Mouse (Mus musculus): ENCODE data around the gene Slc22a23.

Gene Slc22a23

GRCm38 (mm10) chr13:34269376-34269991 is 75.5 kb downstream of the Slc22a23 start:
- DNase-seq (ENCODE audit: low read depth, low spot score) = no peak

GRCm38 (mm10) chr13:34266942-34267660 is 77.9 kb downstream of the Slc22a23 start:
- no peak for DNase-seq (ENCODE audit: low read depth, low spot score)

- DNase-seq (ENCODE audit: low read depth, low spot score) = no peak
These were observed 78.9 kb downstream of the Slc22a23 start for GRCm38 (mm10) chr13:34266067-34266466.

GRCm38 (mm10) chr13:34265576-34265975 is 79.4 kb downstream of the Slc22a23 start:
- no peak for DNase-seq (ENCODE audit: low read depth, low spot score)

DNA sequence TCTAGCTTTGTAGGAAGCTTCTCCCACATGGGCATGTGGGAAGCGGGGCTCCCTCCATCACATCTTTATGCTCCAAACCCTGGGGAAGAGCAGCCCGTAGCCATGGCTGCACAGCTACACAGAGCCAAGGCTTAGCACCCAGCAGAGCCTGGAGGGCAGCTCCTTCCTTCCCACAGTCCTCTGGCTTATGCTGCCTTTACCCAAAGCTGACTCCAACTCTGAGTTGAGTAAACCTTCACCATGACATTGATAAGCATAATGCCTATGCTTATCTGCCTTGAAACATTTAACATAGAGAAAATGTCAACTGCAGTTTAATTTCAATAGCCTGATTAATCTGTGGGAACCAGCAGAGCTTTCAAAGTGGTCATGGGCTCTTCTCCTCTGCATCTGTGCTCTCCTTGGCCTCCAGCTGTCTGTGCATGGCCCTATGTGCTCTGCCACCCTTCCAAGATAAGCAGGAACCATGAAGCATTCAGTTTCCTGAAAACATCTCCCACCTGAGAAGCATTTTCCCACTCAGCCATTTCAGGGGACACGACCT is 79.9 kb downstream of the Slc22a23 start:
- no peak for DNase-seq (ENCODE audit: low read depth, low spot score)

DNA sequence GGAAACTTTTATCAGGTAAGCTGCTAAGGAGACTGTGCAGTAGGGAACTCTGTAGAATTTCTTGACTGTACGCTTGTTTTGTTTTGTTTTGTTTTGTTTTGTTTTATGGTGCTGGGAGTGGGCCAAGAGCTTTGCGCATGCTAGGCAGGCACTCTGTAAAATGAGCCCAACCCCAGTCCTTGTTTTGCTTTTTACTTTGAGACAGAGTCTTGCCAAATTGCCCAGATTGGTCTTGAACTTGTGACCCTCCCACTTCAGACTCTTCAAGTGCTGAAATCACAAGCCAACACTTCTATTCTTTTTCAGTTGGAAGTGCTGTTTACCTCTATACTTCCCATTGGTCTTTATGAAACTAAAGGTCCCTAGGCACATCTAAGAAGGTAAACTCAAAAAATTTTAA is 80.5 kb downstream of the Slc22a23 start:
- DNase-seq (ENCODE audit: low read depth, low spot score) = no peak

- DNase-seq (ENCODE audit: low read depth, low spot score) = no peak
These were observed 86.2 kb downstream of the Slc22a23 start for GRCm38 (mm10) chr13:34258765-34259164.

DNA sequence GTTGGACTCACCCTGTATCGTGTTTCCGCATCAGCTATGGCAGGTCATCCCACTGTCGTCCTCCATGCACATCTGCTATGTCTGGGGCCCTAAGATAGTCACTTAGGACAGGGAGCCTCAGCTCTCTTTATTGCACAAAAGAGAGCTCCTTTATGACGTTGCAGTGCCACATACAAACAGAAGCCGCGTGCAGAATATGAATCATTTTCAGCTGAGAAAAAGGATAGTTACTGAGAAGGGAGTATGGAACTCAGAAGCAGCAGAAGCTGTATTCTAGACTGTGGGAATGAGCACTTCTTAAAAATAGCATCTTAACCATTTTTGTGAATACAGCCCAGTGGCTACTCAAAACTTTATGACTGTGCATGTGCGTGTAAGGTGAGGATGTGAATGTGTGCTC is 87.8 kb downstream of the Slc22a23 start:
- DNase-seq (ENCODE audit: low read depth, low spot score) = no peak

- no peak for DNase-seq (ENCODE audit: low read depth, low spot score)
These were observed 88.3 kb downstream of the Slc22a23 start for GRCm38 (mm10) chr13:34256676-34257075.

- DNase-seq (ENCODE audit: low read depth, low spot score) = no peak
These were observed 89.7 kb downstream of the Slc22a23 start for GRCm38 (mm10) chr13:34255297-34255696.

GRCm38 (mm10) chr13:34254691-34255090 is 90.3 kb downstream of the Slc22a23 start:
- no peak for DNase-seq (ENCODE audit: low read depth, low spot score)

GRCm38 (mm10) chr13:34253736-34254135 is 91.2 kb downstream of the Slc22a23 start:
- no peak for DNase-seq (ENCODE audit: low read depth, low spot score)

DNA sequence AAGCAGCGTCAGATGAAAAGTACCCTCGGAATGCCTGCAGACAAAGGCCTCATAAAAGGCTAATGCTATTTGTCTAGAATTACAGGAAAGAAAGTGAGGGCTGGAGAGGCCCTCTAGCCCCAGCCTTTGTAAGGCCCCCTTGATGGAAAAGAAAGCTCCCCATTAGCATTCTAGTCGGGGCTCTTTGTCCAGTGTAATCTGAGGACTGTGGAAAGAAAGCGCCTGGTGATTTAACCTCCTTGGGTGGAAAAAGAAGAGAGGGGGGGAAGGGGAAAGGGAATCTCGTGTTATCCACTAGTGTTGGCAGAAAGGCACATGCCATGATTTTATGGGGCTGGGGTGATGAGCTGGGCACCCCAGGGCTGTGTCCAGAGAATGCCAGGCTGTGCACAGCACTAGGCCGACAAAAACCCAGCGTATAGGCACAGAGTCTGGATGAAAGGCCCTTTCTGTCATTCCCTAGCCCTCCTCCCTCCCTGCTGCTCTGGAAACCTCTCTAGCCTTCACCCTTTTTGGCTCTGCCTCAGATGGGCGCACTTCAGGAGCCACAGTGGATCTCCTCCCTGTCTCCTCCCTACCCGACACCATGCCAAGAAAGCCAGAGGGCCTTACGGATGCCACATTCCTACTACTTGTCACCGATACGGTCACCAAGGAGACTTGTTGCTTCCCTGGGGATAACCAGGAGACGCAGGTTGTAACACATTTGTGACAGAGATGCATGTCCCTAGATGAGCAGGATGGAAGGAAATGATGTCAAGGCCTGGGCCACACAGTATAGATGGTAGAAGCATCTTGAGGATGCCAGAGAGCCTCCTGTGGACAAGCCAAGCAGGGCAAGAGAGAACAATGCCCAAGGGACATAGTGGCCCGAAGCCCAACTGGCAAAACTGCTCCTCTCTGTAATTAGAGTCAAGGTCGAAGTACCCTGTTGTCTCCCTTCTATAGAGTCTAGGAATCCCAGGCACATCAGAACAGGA is 95.8 kb downstream of the Slc22a23 start:
- DNase-seq (ENCODE audit: low read depth, low spot score) = no peak

DNA sequence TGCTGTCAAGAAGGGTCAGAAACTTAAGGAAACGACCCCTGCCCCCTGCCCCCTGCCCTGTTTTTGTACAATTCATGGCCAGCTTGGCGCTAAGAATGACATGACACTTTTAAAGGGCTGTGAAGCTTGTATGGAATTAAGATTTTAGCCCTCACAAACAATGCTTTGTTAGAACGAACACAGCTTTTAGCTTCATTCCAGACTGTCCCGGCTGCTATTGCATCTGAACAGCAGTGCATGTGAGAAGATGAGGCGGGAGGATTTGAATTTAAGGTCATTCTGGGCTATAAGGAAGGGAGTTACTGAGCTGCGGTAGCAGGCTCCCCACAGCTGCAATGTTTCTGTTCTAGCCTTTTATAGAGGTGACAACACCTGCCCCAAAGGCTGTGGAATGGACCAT is 96.9 kb downstream of the Slc22a23 start:
- DNase-seq (ENCODE audit: low read depth, low spot score) = no peak

GRCm38 (mm10) chr13:34246821-34247220 is 98.2 kb downstream of the Slc22a23 start:
- no peak for DNase-seq (ENCODE audit: low read depth, low spot score)

GRCm38 (mm10) chr13:34245216-34245615 is 99.8 kb downstream of the Slc22a23 start:
- no peak for DNase-seq (ENCODE audit: low read depth, low spot score)

DNA sequence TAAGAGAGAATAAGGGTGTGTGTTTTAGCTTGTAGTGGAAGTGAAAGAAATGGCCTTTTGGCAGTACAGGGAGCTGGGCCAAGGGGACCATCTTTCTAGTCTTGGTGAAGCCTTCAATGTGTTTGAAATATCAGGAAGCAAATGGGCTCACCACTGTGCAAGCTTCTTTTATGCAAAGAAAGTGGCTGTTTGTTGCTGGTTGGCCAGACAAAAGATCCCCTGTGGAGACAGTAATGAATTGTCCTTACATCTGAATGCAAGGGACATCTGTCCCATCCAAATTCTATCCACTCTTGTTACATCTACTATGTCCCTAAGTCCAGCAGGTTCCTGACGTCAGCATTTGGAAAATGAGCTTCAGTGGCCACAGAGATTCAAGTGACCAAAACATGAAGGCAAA is 100.8 kb downstream of the Slc22a23 start:
- DNase-seq (ENCODE audit: low read depth, low spot score) = no peak

- no peak for DNase-seq (ENCODE audit: low read depth, low spot score)
These were observed 102.8 kb downstream of the Slc22a23 start for GRCm38 (mm10) chr13:34242211-34242610.

DNA sequence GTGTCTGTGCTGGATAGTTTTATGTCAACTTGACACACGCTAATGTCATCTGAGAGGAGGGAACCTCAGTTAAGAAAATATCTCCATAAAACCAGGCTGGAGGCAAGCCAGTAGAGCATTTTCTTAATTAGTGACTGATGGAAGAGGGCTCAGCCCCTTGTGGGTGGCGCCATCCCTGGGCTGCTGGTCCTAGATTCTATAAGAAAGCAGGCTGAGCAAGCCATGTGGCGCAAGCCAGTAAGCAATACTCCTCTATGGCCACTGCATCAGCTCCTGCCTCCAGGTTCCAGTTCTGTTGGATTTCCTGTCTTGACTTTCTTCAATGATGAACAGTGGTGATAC is 104.9 kb downstream of the Slc22a23 start:
- no peak for DNase-seq (ENCODE audit: low read depth, low spot score)

DNA sequence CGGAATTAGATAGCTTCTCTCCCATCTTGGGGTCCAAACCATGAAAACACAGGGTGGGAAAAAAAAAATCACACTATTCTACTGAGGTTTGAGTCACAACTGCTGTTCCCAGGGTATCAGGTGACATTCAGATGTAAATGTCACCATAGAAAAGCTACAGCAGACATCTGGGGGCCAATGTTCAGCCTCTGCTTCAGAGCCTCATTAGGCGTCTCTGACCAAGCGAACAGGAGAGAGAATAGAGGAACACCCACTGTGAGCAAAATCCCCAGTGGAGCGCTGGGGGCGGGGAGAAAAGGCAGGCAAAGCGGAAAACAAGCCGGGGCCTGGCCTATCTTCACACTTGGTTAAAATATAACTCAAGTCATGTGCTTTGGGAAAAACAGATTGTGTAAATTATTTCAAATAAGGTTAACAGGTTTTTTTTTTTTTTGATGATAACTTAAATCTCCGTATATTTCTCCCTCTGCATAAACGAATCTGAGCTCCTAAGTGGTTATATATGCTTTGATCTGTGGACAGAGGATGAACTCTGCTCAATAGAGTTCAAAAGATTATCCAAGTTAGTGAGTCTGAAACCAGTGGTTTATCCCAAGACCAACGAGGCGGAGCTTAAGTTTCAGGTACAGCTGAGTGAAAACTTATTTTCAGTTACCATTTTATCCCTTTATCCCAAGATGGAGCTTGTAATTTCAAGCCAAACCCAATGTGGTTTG is 105.5 kb downstream of the Slc22a23 start:
- DNase-seq (ENCODE audit: low read depth, low spot score) = no peak

- DNase-seq (ENCODE audit: low read depth, low spot score) = no peak
These were observed 106.2 kb downstream of the Slc22a23 start for GRCm38 (mm10) chr13:34238646-34239290.
